Mouse (Mus musculus) adrenal gland, adult (tissue): ENCODE measurements around the gene Armh4.
A peak's percentile ranks its signal among the peaks of the same experiment; 100 is the strongest.
"Not testable (repeated sequence)": the region's sequence is repeated elsewhere in the genome, so short reads cannot be mapped to it uniquely, and the experiment has no call there.

Experiments used
- DNase-seq, 2 experiments: peaks; one replicate each; pipeline ENCODE4 v3.0.0; 2022 to 2023; ENCODE audit warnings: low spot score in 1 of 2; ENCODE audit not compliant: inconsistent age in 2 of 2

The Armh4 gene

DNA sequence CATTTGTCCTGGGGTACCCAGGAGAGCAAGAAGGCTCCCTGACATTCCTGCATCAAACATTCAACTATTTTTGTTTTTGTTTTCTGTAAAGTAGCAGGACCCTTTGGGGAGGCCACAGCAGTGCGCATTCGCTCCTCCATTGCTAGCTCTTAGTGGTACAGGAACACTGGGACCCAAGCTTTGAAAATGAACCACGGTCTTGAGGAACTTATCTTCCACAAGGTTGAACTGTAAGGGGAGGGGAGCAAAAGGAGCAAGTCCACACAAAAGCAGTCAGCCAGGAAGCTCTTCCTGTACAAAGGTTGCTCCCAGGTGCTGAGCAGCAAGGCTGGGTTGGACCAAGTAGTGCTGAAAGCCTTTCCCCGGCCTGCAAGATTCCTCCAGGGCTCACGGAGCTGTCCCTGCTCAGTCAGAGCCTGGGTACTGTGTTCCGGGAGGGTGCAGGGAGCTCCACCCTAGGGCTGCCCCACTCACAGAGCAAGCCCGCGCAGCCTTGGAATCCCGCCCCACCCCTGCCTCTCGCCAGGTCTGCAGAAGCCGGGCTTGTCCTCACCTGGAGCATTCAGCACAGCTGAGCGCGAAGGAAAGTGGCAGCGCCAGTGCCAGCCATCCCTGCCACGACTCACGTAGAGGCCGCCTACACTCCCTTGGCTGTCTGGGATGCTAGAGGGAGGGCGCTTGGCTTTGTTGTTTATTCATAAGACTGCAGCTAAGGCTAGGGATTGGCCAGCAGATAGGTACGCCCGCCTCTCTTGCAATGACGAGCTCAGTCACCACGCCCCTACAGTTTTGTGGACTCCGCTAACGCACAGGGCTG, at the start of gene Armh4:
Gene Armh4, minus strand, starts transcription at position 669 of the 817 bp plus-strand sequence.
- peak; percentile 35 to 74 for DNase-seq

GRCm38 (mm10) chr14:49829192-49830171, 46.3 kb upstream of the Armh4 start:
- peak in 1 of 2 experiments; percentile 21 for DNase-seq

- not testable (repeated sequence) for DNase-seq
These were observed 36.7 kb upstream of the Armh4 start for GRCm38 (mm10) chr14:49819721-49820440.

- not testable (repeated sequence) for DNase-seq
These were observed 35.6 kb upstream of the Armh4 start for GRCm38 (mm10) chr14:49818713-49819208.

DNA sequence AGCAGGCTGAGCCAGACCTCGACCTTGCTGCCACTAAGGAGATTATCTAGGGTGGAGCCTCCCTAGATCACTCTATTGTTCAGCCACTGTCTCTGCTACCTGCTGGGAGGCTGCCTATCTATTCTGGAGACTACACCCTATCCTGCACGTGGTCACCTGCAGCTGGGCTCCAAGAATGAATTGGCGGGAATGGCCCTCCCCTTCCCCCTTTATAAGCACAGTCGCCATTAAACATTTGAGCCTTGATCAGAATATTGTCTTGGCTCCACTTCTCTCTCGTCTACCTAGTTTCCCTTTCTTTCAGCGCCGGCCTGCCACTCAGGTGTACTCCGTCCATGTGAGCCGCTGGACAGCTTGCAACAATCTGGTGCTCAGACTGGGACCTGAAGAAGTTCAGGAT, 29.8 kb upstream of the Armh4 start:
- not testable (repeated sequence) for DNase-seq

DNA sequence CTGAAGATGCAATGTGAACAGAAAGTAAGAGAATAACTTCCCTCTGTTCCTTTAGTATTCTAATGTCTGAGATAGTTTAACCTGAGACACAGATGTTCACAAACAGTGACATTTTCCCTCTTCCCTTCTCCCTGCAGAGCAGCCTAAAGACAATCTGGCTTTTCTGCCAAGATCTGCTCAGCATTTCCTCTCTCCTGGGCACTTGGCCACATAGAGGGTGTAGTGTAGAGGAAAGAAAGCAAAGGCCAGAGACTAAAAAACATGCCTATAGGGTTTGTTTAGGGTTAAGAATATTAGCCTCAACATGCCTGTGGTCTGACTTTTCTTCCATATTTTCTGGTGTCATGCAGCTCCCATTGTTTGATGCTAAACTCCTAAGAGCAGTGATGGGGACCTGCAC, 21.9 kb upstream of the Armh4 start:
- not testable (repeated sequence) for DNase-seq

DNA sequence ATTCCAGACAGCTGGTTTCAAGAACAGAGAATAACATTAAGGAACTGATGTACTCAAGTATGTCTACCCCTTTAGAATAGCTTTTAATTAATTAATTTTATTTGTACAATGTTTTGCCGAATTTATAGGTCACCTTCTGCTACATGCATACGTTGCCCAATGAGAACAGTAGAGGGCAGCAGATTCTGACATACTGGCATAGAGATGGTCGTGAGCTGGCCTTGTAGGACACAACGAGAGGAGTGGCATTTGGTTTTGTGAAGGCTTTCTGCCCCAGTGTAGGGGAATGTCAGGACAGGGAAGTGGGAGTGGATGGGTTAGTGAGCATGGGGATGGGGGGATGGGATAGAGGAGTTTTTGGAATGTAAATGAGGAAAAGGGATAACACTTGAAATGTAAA, 18.3 kb upstream of the Armh4 start:
- peak; percentile 8 to 47 for DNase-seq

GRCm38 (mm10) chr14:49793948-49794347, 10.8 kb upstream of the Armh4 start:
- no peak for DNase-seq

GRCm38 (mm10) chr14:49790542-49790941, 7.4 kb upstream of the Armh4 start:
- DNase-seq = no peak

- DNase-seq = peak; percentile 27 to 76
These were observed 2.6 kb upstream of the Armh4 start for GRCm38 (mm10) chr14:49785793-49786192.

DNA sequence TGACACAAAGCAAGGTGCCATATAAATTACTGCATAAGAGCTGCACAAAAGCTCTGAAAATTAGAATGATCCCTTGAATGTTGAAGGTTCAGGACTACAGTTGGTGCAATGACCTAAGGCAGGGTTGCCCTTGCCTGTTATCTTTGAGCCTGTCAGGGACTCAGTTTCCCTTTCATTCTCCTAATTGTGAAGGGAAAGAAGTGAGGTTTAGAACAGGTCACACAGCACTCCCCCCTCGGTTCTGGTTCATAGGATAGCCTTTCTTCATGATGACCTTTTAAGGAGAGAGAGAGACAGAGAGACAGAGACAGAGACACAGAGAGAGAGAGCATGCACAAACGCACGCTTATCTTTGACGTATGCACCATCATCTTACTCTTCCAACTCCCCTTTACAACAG, 683 bp upstream of the Armh4 start:
- DNase-seq = no peak

GRCm38 (mm10) chr14:49780416-49780815, 2.8 kb downstream of the Armh4 start:
- no peak for DNase-seq

- DNase-seq = not testable (repeated sequence)
These were observed 5.6 kb downstream of the Armh4 start for GRCm38 (mm10) chr14:49777539-49777938.

GRCm38 (mm10) chr14:49771746-49772145, 11.4 kb downstream of the Armh4 start:
- DNase-seq = no peak

- DNase-seq = no peak
These were observed 16.6 kb downstream of the Armh4 start for GRCm38 (mm10) chr14:49766601-49767000.

DNA sequence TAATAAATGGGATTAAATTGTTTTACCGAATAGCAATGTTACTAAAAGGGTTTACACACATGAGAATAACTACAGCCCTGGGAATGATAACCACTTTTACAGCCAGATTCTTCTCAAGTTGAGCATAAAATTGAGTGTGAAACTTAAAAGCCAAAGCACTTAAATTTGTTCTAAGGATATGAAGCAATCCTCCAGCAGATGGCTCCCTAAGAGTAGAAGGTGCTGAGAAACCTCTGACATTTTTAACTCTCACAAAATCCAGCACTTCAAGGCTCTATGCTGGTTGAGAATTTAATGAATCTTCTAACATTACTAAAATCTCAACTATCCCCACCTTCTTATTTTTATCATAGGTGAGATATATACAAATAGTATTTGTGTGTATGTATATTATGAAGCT, 27.3 kb downstream of the Armh4 start:
- DNase-seq = no peak

DNA sequence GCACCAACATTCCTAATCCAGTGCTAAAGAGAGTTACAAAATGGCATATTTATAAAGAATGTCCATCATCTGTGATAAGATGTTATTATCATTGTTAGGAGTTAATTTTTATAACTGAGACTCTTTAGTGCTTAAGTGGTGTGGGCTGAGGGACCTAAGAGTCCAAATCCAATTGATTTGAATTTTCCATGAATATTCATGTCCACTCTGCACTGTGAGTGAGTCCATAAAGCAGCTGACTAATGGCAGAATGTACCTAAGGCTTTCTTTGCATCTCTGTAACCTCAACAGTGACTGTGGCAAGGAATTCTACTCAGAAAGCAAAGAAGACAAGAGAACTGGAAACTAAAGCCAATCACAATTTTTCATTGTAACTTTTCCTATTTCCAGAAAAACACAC, 30.6 kb downstream of the Armh4 start:
- DNase-seq = no peak

GRCm38 (mm10) chr14:49745874-49746273, 37.3 kb downstream of the Armh4 start:
- DNase-seq = no peak

GRCm38 (mm10) chr14:49743946-49744526, 39.1 kb downstream of the Armh4 start:
- DNase-seq = no peak

DNA sequence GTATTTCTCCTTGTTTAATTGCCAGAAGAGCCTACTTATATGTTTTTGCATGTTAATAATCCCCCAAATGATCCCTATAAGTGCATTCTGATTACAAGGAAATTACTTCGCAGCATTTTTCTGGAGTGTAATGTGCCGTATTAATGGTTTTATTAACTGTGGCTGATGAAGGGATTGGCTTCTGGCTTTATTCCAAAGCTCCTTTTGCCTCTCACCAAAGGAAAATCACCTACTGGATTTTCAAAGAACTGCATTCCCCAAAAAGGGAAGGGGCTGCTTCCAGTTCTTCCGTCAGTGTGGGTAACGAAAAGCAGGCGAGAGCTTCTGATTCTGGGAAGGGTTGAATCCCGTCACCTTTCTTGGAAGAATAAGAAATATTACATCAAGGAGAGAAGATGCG, 43.9 kb downstream of the Armh4 start:
- DNase-seq = no peak
